Mouse (Mus musculus) common myeloid progenitor, adult 5-6 weeks (primary cell): Measurements from ENCODE around the gene Gne. TPM values are rescaled to one million over a fixed set of nuclear protein-coding genes. Genes with fewer than 3 reads are reported as not detected.
"Not testable (repeated sequence)": the region's sequence is repeated elsewhere in the genome, so short reads cannot be mapped to it uniquely, and the experiment has no call there.

ENCODE experiments used
- ATAC-seq: replicated peaks from 2 replicates; pipeline ENCODE4 v1.8.0; 2016; ENCODE audit warnings: low read depth, mild to moderate bottlenecking, moderate TSS enrichment, inconsistent platforms; ENCODE audit not compliant: poor library complexity, severe bottlenecking
- total RNA-seq: library from RNA; stranded (forward); fragments of 200-1000, 187-1606 nt; gene quantifications from 2 replicates; pipeline ENCODE4 v1.2.3, GENCODE M21; 2017

The Gne gene
- total RNA-seq, 1 experiment from 2014 or later: 32.6 TPM

DNA sequence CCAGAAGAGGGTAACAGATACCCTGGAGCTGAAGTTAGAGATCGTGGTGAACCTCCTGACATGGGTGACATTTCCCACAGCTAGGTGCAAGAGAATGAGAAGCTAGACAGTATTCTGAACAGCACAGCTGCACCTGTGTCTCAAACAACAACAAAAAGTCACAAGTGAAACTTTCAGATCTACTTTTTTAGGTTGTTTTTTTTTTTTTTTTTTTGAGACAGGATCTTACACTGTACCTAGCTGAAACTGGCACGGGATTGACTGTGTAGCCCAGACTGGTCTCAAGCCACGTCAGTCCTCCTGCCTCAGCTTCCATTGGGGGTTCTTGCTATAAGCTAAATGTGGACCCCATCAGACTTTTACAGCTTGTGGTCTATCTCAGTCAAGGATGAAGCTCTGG, 10.2 kb downstream of the Gne start:
- no peak for ATAC-seq

DNA sequence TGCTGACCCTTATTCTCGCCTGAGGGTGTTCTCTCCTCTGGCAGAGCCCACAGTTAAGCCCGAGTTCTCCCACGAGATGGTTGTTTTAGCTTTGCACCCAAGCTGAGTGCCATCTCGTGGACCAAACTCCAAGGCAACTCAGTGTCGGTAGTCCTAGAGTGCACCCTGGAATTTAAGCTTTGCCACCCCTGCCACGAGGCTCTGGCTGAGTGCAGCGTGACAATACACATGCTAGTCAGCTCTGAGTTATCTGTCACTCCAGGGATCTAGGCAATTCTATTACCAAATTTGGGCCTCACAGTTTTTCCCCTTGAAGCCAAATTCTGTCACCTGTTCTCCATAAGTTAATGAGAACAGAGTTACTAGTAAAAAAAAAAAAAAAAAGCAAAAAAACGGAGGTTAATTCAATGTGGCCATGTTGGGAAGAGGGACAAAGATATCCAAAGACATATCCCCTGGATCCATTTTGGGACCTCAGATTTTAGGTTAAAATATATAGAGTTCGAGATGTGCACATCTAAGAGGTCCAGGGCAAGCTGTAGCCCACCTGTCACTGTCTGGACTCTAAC, 11.0 kb downstream of the Gne start:
- peak; percentile 62; the same call in 1 of the 2 replicates for ATAC-seq

GRCm38 (mm10) chr4:44072146-44072872, 11.7 kb downstream of the Gne start:
- ATAC-seq: peak; percentile 92

GRCm38 (mm10) chr4:44071741-44072145, 12.2 kb downstream of the Gne start:
- peak; percentile 36 for ATAC-seq

DNA sequence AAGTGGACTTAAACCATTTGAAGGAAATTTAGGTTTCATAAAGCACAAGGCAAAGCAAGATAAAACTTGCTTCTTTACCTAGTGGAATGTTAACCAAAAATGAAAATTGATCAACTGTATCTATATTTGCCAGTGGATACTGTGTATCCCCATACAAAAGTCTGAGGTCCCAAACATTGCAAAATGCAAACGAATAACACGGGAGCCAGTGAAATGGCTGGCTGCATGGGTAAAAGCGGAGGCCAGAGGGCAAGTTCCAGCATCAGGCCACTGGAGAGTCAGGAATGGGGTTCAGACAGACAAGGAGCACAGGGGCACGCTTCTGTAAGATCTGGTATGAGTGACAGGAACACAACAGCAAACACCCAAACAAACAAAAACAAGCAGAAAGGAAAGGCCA, 13.3 kb downstream of the Gne start:
- no peak for ATAC-seq

DNA sequence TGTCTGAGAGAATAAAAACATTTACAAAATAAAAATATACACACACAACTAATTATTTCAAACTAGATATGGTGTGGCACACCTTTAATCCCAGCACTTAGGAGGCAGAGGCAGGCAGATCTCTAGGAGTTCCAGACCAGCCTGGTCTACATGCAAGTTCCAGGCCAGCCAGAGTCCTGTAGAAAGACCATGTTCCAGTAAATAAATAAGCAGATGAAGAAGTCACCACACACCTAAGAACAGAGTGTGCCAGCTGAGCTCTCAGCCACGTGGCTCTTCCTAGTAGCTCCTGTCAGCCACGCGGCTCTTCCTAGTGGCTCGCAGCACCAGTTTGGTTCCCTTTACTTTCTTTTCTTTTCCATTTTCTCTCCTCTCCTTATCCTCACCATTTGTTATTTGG, 14.6 kb downstream of the Gne start:
- no peak for ATAC-seq

GRCm38 (mm10) chr4:44068736-44069135, 15.2 kb downstream of the Gne start:
- no peak for ATAC-seq

DNA sequence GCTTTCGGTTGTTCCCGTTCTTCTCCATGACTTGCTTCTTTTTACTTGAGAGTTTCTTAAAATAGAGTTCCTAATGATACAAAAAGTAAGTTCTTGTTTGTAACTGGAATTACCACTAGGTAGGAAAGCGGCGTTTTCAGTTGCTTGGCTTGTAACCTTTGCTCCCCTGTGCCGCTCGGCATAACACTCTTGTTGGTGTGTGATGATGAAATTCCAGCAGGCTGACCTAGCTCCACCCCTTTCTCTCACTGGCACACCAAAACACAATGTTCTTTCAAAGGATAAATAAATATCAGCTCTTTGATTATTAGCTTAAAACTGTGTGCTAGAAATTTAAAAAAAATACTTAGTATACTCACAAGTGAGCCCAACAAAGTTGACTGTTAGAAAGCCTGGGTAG, 17.1 kb downstream of the Gne start:
- ATAC-seq: no peak

DNA sequence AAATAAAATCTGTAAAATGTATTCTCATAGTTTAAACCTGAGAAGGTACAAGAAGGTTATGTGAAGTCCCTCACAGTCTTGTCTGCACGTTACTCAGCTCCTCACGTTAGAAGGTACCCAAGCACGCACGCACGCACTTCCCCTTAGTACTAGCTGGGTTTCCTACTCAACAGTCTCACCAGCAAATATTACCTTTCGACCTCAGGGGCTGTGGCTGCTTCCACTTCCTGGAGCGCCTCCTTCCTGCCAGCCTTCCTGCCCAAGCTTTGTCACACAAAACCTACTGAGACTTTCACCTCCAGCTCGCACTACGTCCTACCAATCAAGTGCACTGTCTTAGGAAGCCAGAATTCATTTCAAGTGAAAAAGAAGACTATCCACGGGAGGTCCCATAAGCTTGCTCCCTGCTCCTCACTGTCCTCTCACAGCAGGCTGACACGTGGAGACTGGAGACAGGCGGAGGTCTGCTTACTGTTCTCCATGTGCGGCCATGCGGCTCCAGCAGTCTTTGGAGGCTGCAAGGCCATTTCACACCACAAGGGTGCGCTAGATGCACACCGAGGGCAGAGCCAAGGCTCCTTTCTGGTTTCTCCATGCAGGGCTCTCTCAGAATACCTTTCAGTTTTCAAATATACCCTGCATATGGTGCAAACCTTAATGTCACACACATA, 18.5 kb downstream of the Gne start:
- peak; percentile 89 for ATAC-seq

DNA sequence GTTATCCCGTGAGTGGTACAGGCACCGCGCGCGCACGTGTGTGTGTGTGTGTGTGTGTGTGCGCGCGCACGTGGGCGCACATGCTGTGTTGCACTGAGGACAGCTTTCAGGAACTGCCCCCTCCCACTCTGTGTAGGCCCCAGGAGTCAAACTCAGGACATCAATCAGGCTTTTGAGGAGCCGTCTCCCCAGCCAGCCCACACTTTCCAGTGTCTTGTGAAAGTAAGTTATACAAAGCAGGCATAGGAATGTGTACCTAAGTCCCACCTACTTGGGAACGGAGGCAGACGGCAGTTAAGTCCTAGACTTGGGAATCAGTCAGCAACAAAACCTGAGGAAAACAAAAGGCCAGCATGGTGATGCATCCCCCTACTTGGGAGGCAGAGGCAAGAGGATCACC, 21.2 kb downstream of the Gne start:
- no peak for ATAC-seq

- peak; percentile 70 for ATAC-seq
Measured at GRCm38 (mm10) chr4:44062062-44062461, 21.9 kb downstream of the Gne start.

- ATAC-seq: no peak
Measured at GRCm38 (mm10) chr4:44059674-44060073, 24.3 kb downstream of the Gne start.

- no peak for ATAC-seq
Measured at GRCm38 (mm10) chr4:44049812-44050211, 34.2 kb downstream of the Gne start.

DNA sequence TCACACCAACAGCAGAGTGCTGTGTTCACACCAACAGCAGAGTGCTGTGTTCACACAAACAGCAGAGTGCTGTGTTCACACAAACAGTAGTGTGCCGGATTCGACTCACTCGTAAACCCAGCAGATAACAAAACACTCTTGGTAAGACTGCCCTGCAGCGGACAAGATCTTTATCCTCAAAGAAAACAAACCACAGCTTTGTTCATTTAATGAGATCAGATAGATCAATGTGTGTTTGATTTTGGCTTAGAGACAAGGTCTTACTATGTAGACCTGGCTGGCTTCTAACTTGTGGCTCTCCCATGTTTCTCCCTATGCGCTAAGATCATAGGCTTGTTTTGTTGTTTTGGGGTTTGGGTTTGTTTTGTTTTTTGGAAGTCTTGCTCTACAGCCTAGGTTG, 37.9 kb downstream of the Gne start:
- no peak for ATAC-seq

- ATAC-seq: no peak
Measured at GRCm38 (mm10) chr4:44044685-44045356, 39.2 kb downstream of the Gne start.

DNA sequence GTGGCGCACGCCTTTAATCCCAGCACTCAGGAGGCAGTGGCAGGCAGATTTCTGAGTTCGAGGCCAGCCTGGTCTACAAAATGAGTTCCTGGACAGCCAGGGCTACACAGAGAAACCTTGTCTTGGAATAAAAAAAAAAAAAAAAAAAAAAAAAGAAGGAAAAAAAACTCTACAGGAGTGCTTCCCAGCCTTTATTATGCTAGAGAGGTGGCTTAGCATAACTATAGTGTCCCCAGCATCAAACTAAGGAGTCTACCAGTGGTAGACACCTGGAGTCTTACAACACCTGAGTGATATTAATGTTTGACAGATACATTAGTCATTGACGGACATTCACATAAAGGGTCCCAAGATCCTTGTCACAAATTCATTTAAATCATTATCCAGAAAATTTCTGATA, 40.8 kb downstream of the Gne start:
- ATAC-seq: not testable (repeated sequence)

DNA sequence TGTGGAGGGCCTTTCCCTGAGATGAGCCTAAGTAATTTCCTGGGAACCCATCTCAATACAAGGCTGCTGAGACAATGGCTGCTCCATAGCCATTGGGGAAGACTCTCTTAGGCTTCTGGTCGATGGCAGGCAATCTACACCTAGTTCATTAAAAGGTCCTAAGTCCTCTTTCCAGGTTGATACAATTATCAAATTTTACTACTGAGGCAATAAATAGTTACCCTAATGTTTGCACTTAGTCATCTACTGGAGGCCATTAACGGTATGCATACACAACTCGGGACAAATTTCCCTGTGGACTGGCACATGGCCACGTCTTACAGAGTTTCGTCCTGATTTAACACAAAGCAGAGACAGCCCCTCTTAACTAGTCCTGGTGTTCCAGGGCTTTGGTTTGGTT, 41.5 kb downstream of the Gne start:
- no peak for ATAC-seq

DNA sequence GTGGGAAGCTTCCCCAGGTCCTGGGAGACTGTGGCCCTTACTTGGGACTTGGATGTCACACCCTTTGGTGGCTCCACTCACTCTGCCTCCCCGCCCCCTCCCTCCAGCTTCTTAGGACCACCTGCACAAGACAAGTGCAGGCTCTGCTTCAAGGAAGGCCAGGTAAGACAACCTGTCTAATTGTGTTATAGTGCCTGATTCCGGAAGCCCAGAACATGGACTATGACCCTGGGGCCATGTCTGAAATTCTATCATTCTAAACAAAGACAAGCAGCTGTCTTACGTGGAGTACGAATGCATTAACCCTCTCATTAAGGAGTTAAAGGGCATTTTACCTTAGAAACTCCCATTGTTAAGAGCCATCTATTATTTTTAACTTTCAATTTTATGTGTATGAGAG, 43.2 kb downstream of the Gne start:
- ATAC-seq: no peak

DNA sequence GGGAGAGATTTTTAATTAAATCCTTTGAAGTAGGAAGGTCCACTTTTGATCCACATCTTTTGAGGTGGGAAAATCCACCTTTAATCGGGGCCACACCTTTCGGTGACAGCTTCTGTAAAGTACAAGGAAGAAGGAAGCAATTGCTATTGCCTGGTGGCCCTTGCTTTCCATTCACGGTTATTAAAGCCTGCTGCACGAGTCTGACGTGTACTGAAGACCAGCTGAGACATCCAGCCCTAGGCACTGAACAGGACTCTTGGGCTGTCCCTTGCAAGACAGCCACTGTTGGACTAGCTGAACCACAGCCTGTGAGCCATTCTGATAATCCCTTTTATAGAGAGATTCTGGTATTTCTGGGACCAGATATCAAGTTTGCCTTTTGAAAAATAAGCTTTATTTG, 47.5 kb downstream of the Gne start:
- no peak for ATAC-seq

DNA sequence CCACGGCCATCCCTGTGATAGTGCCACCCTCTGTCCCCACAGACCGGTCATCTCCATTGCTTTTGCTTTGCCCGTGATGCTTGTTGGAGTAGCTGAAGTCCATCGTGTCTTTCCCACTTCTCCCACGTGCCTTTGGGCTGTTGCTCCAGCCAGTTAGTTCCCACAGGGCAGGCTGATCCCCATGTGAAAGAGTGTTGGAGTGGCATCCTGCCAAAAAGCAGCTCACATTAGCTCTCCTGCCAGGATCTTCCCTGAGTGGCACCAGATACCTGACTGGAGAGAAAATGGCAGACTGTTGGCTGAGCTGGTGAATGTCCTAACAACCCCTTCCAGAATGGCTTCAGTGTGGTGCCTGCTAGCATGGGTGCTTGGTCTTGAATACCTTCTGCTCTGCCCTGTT, 52.5 kb downstream of the Gne start:
- ATAC-seq: no peak

GRCm38 (mm10) chr4:44029661-44030066, 54.3 kb downstream of the Gne start:
- no peak for ATAC-seq
